Mouse (Mus musculus): ENCODE results near the gene Ddx60. TPM values are rescaled to one million over a fixed set of nuclear protein-coding genes. Genes with fewer than 3 reads are reported as not detected.
"Not testable (repeated sequence)": the region's sequence is repeated elsewhere in the genome, so short reads cannot be mapped to it uniquely, and the experiment has no call there.

Gene Ddx60
- total and polyA plus RNA-seq, 3 experiments, result 0.20 to 0.47 (median 0.21) TPM

DNA sequence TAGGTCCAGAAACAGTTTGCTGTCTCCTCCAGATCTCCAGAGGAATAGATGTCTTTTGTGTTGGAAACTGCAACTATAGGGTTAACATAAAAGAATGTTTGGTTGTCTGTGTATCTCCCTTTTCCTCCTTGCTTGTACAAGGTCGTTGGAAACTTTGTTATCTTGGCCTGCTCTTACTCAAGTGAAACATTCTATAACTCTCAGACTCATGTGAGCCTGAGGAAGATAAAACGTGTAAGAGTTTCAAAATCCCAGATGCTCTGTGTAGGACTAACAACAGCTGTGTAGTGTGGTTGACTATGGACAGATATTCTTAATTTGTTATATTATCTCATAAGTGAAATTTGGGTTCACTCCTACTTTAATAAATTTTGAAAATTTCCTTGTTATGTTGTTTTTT is 5.4 kb downstream of the Ddx60 start:
- in situ Hi-C loops (cut with MboI; ENCODE audit: low pct_ligation_motif_present, low pct_unique_long_range_greater_than_20kb, low sequenced_read_pairs) (no loop called here), dilution Hi-C loops (cut with MboI; ENCODE audit: extremely low pct_ligation_motif_present, extremely low pct_unique_long_range_greater_than_20kb, low sequenced_read_pairs) (no loop called here)
- no peak for DNase-seq (ENCODE audit: extremely low read depth)
- no peaks in the 10 kb centered on the region for H3K9me3 ChIP-seq (replicated peaks; ENCODE audit: low read length)
- H3K27me3 ChIP-seq (replicated peaks), result no peaks in the 10 kb centered on the region
- no peak overlapping the region for H3K4me2 ChIP-seq (ENCODE audit: insufficient read depth, low read depth, poor library complexity, severe bottlenecking)
- peaks cover 0 to 8% of the 10 kb centered on the region in 2 experiments; a peak in 2 of 4 replicates for H3K4me1 ChIP-seq (ENCODE audit: control insufficient read depth in 1 of 2, insufficient read depth in 2 of 2)
- H3K79me2 ChIP-seq (replicated peaks; ENCODE audit: control insufficient read depth, extremely low read depth, insufficient read depth, poor library complexity, severe bottlenecking), result no peaks in the 10 kb centered on the region; the same call in 1 of the 2 replicates
- H3K36me3 ChIP-seq (replicated peaks in 1 of 2; ENCODE audit: control insufficient read depth in 1 of 2, insufficient read depth in 1 of 2, low read length in 1 of 2), result no peaks in the 10 kb centered on the region
- TF ChIP-seq POLR2AphosphoS2 (IDR thresholded peaks at IDR 0.05; ENCODE audit: low read depth, low read length) (no peak), SIN3A (IDR thresholded peaks at IDR 0.05; ENCODE audit: low read length) (no peak), USF2 (conservative IDR thresholded peaks at IDR 0.05; ENCODE audit: low read depth, low read length) (no peak), CTCF (conservative IDR thresholded peaks at IDR 0.05 in 1 of 2, IDR thresholded peaks at IDR 0.05 in 1 of 2; ENCODE audit: low read depth in 2 of 2, low read length in 2 of 2) (no peak), GABPA (IDR thresholded peaks at IDR 0.05; ENCODE audit: insufficient replicate concordance, low read depth, low read length) (no peak), POLR2A (IDR thresholded peaks at IDR 0.05; ENCODE audit: low read depth, low read length) (no peak), MEF2A (IDR thresholded peaks at IDR 0.05; ENCODE audit: borderline replicate concordance, low read depth, low read length) (no peak), CHD1 (IDR thresholded peaks at IDR 0.05; ENCODE audit: low read depth, low read length) (no peak), PAX5 (IDR thresholded peaks at IDR 0.05; ENCODE audit: low read length) (no peak), HCFC1 (IDR thresholded peaks at IDR 0.05; ENCODE audit: low read depth, low read length) (no peak), MYC (IDR thresholded peaks at IDR 0.05; ENCODE audit: low read depth, low read length) (no peak), ZNF384 (IDR thresholded peaks at IDR 0.05; ENCODE audit: low read depth, low read length) (no peak), CHD2 (IDR thresholded peaks at IDR 0.05; ENCODE audit: low read length) (no peak), NRF1 (IDR thresholded peaks at IDR 0.05; ENCODE audit: low read depth, low read length) (no peak)
- no peak overlapping the region for H3K4me3 ChIP-seq (replicated peaks in 1 of 3; ENCODE audit: low read depth in 2 of 3, low read length in 2 of 3, poor library complexity in 1 of 3)
- H3K27ac ChIP-seq (ENCODE audit: insufficient read depth, low read depth), result no peak overlapping the region
- H3K9ac ChIP-seq (ENCODE audit: insufficient read depth, low read depth), result no peak overlapping the region

DNA sequence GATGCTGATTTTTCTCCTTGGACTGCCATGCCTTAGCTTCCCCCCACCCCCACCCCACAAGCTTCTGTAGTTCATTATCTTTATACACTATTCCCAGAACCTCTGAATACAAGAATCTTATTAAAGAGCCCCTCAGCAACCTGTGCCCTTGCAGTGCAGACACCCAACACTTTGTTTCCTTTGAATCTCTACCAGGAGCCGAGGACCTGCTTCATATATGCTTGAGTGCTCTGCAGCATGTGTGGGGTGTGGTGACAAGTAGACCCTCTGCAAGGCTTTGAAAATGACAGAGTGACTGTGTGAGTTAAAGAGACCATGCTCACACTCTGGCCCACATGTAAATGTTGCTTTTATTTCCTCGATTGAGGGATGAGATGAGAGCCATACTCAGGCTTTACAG is 9.7 kb downstream of the Ddx60 start:
- DNase-seq (ENCODE audit: extremely low read depth), result no peak
- Histone ChIP-seq H3K4me3 (replicated peaks in 1 of 3; ENCODE audit: low read depth in 2 of 3, low read length in 2 of 3, poor library complexity in 1 of 3) (no peak overlapping the region), H3K27me3 (replicated peaks) (no peaks in the 10 kb centered on the region), H3K4me2 (ENCODE audit: insufficient read depth, low read depth, poor library complexity, severe bottlenecking) (no peak overlapping the region), H3K79me2 (replicated peaks; ENCODE audit: control insufficient read depth, extremely low read depth, insufficient read depth, poor library complexity, severe bottlenecking) (no peaks in the 10 kb centered on the region; the same call in 1 of the 2 replicates), H3K4me1 (ENCODE audit: control insufficient read depth in 1 of 2, insufficient read depth in 2 of 2) (no peaks in the 10 kb centered on the region), H3K27ac (ENCODE audit: insufficient read depth, low read depth) (no peak overlapping the region), H3K9ac (ENCODE audit: insufficient read depth, low read depth) (no peak overlapping the region), H3K36me3 (replicated peaks in 1 of 2; ENCODE audit: control insufficient read depth in 1 of 2, insufficient read depth in 1 of 2, low read length in 1 of 2) (no peaks in the 10 kb centered on the region), H3K9me3 (replicated peaks; ENCODE audit: low read length) (no peaks in the 10 kb centered on the region)
- in situ Hi-C loops (cut with MboI; ENCODE audit: low pct_ligation_motif_present, low pct_unique_long_range_greater_than_20kb, low sequenced_read_pairs) (no loop called here), dilution Hi-C loops (cut with MboI; ENCODE audit: extremely low pct_ligation_motif_present, extremely low pct_unique_long_range_greater_than_20kb, low sequenced_read_pairs) (no loop called here)
- TF ChIP-seq MXI1 (IDR thresholded peaks at IDR 0.05; ENCODE audit: low read depth, low read length), result no peak
- no peak for TF ChIP-seq TBP (conservative IDR thresholded peaks at IDR 0.05; ENCODE audit: low read depth, low read length)
- no peak for TF ChIP-seq ZNF384 (IDR thresholded peaks at IDR 0.05; ENCODE audit: low read depth, low read length)
- no peak for TF ChIP-seq RCOR1 (conservative IDR thresholded peaks at IDR 0.05; ENCODE audit: low read depth, low read length)
- TF ChIP-seq SIN3A (IDR thresholded peaks at IDR 0.05; ENCODE audit: low read length), result no peak
- no peak for TF ChIP-seq EP300 (IDR thresholded peaks at IDR 0.05; ENCODE audit: low read length)
- TF ChIP-seq HCFC1 (IDR thresholded peaks at IDR 0.05; ENCODE audit: low read depth, low read length), result no peak
- no peak for TF ChIP-seq KAT2A (IDR thresholded peaks at IDR 0.05; ENCODE audit: insufficient replicate concordance, low read length)
- TF ChIP-seq ZKSCAN1 (IDR thresholded peaks at IDR 0.05; ENCODE audit: borderline replicate concordance, low read depth, low read length), result no peak
- TF ChIP-seq USF2 (conservative IDR thresholded peaks at IDR 0.05; ENCODE audit: low read depth, low read length), result no peak
- no peak for TF ChIP-seq MYC (IDR thresholded peaks at IDR 0.05; ENCODE audit: low read depth, low read length)
- TF ChIP-seq E2F4 (IDR thresholded peaks at IDR 0.05; ENCODE audit: insufficient replicate concordance, low read depth, low read length), result no peak
- no peak for TF ChIP-seq MEF2A (IDR thresholded peaks at IDR 0.05; ENCODE audit: borderline replicate concordance, low read depth, low read length)

GRCm38 (mm10) chr8:61964591-61965375 is 36.9 kb downstream of the Ddx60 start:
- H3K79me2 ChIP-seq (replicated peaks; ENCODE audit: control insufficient read depth, extremely low read depth, insufficient read depth, poor library complexity, severe bottlenecking); H3K4me2 ChIP-seq (ENCODE audit: insufficient read depth, low read depth, poor library complexity, severe bottlenecking); H3K36me3 ChIP-seq (replicated peaks in 1 of 2; ENCODE audit: control insufficient read depth in 1 of 2, insufficient read depth in 1 of 2, low read length in 1 of 2); H3K27ac ChIP-seq (ENCODE audit: insufficient read depth, low read depth); H3K4me1 ChIP-seq (ENCODE audit: control insufficient read depth in 1 of 2, insufficient read depth in 2 of 2); H3K9ac ChIP-seq (ENCODE audit: insufficient read depth, low read depth); H3K27me3 ChIP-seq (replicated peaks); in situ Hi-C loops (cut with MboI; ENCODE audit: low pct_ligation_motif_present, low pct_unique_long_range_greater_than_20kb, low sequenced_read_pairs); dilution Hi-C loops (cut with MboI; ENCODE audit: extremely low pct_ligation_motif_present, extremely low pct_unique_long_range_greater_than_20kb, low sequenced_read_pairs); H3K4me3 ChIP-seq (replicated peaks in 1 of 3; ENCODE audit: low read depth in 2 of 3, low read length in 2 of 3, poor library complexity in 1 of 3); H3K9me3 ChIP-seq (replicated peaks; ENCODE audit: low read length); DNase-seq (ENCODE audit: extremely low read depth): not testable (repeated sequence)

All from CH12.LX (cell line).